Mouse (Mus musculus): ENCODE measurements at regions not wholly inside any gene's neighbourhood (a gene's known extent, or its start where the extent isn't known, plus 50 kb on each side); places are given as distances from the start of the nearest gene placed in this dataset.

- no peak for DNase-seq
These were observed 368.0 kb upstream of the Gm10306 start for GRCm38 (mm10) chr4:94188354-94188753.

GRCm38 (mm10) chr4:94188888-94189287 lies 367.5 kb upstream of the Gm10306 start:
- no peak for DNase-seq

DNA sequence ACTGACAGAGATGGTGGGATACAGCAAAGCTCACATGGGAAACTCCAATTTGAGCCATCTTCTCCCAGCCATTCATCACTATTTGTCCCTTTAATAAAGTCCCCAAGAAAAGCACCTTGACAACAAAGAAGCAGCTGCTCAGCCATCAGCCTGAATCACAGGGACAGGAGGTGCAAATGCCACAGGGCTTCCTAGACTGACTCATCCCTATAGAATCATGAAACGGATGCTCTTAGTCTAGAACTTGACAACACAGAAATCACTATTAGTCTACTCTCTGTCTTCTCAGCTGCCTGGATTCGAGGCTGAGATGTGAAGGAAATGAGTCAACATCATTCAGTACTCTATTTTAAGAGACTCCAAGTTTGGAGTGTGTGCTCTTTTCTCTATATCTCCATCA lies 365.4 kb upstream of the Gm10306 start:
- no peak for DNase-seq

- no peak for DNase-seq
These were observed 340.1 kb upstream of the Gm10306 start for GRCm38 (mm10) chr4:94216265-94216664.

- DNase-seq, result no peak
These were observed 320.6 kb upstream of the Gm10306 start for GRCm38 (mm10) chr4:94235650-94236206.

DNA sequence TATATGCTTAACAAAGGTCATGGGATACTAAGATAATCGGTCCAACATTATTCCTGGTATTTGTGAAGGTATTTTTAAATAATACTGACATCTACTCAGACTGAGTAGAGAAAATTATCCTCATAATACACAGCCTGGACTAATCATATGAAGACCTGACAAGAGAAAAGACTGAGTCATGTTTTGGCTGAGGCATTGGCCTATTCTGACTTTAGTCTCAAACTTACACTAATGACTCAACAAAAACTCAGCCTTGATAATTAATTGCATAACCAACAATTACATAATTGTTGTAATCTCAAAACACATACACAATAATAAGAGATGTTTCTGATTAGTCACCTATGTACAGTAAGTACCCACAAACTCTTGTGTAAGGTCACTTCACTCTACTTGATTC lies 300.3 kb upstream of the Gm10306 start:
- no peak for DNase-seq

- no peak for DNase-seq
These were observed 295.2 kb upstream of the Gm10306 start for GRCm38 (mm10) chr4:94261136-94261535.

DNA sequence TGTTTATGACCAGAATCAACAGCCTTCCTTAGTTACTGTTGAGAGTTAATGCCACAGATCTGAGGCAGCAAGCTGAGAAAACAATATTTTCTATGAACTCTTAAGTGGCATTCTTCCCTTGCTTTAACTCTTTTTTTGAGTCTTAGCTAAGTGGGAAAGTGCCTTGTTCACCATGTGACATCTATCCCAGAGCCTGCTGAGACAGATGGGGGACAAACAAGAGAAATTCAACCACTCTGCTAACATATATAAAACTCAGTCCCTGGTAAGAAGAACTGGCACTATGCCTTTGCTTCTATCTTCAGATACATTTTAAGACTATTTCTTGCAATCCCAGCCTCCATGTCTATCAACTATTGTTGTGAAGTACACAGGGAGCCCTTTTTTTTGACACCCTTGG lies 274.6 kb upstream of the Gm10306 start:
- no peak for DNase-seq

GRCm38 (mm10) chr4:94292150-94292549 lies 264.2 kb upstream of the Gm10306 start:
- DNase-seq, result no peak

DNA sequence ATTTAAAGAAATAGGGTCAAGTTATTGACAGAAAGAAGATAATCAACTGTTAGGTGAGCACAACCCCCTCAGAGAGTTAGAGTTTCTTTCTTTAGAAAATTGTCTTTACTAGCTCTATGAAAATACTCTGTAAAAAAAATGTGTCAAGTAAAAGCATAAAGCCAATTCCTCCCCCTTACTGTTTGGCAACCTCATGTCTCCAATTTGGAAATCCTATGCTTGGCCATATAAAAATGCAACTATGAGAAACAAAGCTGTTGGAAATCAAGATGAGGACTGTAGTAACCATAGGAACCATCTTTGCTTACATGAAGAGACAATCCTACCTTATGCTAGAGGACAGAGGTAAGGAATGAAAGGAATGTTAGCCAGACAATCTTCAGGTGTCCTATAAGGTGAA lies 239.0 kb upstream of the Gm10306 start:
- no peak for DNase-seq

- DNase-seq, result no peak
These were observed 229.6 kb upstream of the Gm10306 start for GRCm38 (mm10) chr4:94326759-94327158.

DNA sequence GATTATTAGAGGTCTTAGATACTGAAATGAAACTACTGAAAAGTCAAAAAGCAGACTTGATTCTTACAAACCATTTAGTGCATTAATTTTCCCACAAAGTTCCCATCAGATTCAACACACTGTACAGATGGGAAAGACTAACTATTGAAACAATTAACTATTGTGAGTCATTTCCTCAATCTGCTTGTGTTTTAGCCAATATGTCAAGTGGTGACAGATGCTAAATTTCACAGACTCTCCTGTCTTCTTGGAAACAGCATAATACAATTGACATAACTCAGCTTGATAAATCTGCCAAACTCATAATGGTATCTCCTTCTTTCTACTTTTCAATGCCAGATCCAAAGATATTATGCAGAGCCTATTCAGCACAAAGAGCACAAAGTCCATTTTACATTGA lies 213.0 kb upstream of the Gm10306 start:
- no peak for DNase-seq

GRCm38 (mm10) chr4:94349273-94349672 lies 207.1 kb upstream of the Gm10306 start:
- no peak for DNase-seq

DNA sequence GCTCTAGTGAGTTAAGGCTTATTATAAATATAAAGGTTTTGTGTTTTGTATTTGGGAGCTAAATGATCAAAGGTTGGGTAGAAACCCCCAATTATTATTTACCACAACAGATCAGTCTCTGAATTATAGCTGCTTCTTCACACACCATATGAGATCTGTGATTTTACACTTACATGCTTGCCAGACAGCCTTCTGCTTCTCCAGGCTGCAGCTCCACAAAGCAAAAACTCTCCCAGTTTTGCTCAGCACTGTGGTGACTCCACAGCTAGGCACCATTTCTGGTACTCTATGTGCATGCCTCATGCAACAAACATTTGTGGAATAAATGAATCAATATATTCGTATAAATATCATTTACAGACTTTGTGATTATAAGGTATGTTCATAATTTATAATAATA lies 199.4 kb upstream of the Gm10306 start:
- DNase-seq, result no peak

- DNase-seq, result no peak
These were observed 195.4 kb upstream of the Gm10306 start for GRCm38 (mm10) chr4:94360810-94361527.

GRCm38 (mm10) chr4:94361528-94362217 lies 194.7 kb upstream of the Gm10306 start:
- DNase-seq, result no peak

GRCm38 (mm10) chr4:94365375-94365774 lies 191.0 kb upstream of the Gm10306 start:
- DNase-seq, result no peak

- DNase-seq, result no peak
These were observed 189.2 kb upstream of the Gm10306 start for GRCm38 (mm10) chr4:94367174-94367573.

DNA sequence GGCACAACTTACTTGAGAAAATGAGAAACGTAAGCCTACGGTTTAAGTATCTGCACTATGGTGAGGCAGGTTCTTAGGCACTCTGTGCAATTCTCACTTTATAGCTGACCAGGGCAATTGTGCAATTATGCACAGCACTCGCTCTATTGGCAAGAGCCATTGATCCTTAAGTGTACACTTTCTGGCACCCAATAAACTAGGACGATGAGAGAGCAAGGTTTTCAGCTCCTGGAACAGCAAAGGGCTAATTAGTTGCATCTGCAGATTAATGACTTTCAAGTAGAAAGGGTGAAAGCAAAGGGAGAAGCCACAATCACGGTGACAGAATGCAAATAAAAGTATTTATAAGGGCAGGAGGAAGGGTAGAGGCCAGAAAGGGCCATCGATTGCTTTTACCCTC lies 185.4 kb upstream of the Gm10306 start:
- no peak for DNase-seq

- DNase-seq, result no peak
These were observed 180.1 kb upstream of the Gm10306 start for GRCm38 (mm10) chr4:94376256-94376655.

DNA sequence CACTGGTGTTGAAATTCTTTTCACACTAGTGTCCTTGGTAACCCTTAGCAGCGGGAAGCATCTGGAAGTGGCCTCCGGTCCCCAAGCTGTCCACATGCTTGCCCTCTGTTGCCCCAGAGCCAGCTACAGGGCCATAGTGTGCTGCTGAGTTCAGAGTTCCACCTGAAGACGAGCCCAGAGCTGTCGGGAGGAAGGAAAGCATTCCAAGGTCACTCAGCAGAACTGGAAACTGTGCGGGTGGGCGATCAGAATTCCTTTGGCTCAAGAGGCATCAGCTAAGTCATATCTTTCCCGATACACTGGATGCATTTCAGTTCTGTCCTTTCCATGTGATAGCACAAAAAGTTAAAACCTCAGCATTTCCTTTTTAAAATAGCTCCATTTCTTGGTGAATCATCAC lies 170.6 kb upstream of the Gm10306 start:
- DNase-seq, result no peak

DNA sequence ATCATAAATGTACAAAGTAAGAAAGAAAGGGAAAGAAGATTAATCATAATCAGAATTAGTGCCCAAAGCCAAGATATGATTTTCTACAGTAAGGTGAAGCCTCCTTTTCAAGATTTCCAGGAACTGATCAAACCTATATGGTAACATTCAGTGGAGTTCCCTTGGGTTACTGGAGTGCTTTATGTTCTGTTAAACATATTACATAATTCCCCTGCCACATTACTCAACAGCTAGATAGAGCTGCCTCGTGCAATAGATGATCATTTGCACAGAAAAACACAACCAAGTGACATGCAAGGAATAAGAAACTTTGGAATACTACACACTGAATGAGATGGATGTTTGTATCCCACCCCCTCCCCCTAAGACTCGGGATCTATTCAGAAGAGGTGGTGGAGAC lies 168.0 kb upstream of the Gm10306 start:
- no peak for DNase-seq

GRCm38 (mm10) chr4:94394462-94394861 lies 161.9 kb upstream of the Gm10306 start:
- DNase-seq, result no peak

DNA sequence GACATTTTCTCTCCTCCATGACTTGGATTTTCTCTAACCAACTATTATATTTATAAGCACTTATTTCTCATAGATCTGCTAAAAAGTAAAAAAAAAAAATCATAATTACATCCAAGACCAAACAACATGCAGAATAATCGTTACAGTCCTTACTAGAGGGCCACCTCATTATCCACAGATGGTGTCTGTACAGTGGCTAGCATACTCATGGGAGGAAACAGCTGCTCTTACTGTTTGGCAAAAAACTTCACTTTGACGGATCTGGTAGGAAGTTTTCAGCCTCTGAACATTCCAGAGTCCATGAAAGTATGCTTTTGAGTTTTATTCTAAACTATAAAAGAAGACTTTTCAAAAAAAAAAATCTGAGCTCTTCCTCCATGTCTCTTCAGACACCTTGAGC lies 159.1 kb upstream of the Gm10306 start:
- no peak for DNase-seq

All from lung, adult 18-20 months (tissue).